Mouse (Mus musculus) neutrophil, adult 5-6 weeks (primary cell): ENCODE results near the gene Hook1. TPM values are rescaled to one million over a fixed set of nuclear protein-coding genes. Genes with fewer than 3 reads are reported as not detected.

Source experiments
- total RNA-seq: library from RNA; stranded (forward); fragments of 200-1000 nt; gene quantifications from 2 replicates; pipeline ENCODE4 v1.2.3, GENCODE M21; 2017

Gene Hook1
- total RNA-seq, 1 experiment from 2014 or later = 28.0 TPM

Other genes starting within 250 kb of the Hook1 start
- not detected in 2 replicates for gene Cyp2j13, start 110.3 kb downstream of the Hook1 start, total RNA-seq
- not detected in 2 replicates for gene Cyp2j12, start 173.9 kb downstream of the Hook1 start, total RNA-seq